Mouse (Mus musculus) ES-E14 (cell line): ENCODE data around the gene Cdc20. TPM values are rescaled to one million over a fixed set of nuclear protein-coding genes. Genes with fewer than 3 reads are reported as not detected.

Source experiments
- DNase-seq: peaks from one replicate; pipeline ENCODE4 v3.0.0-alpha.2; 2013; ENCODE audit warnings: low read depth, low spot score
- H3K27ac ChIP-seq: 2 replicates; pipeline ENCODE4 v1.5.1; 2012; ENCODE audit warnings: low read depth, mild to moderate bottlenecking, low read length, moderate library complexity, mixed read lengths; ENCODE audit not compliant: poor library complexity, insufficient read depth, severe bottlenecking
- H3K36me3 ChIP-seq: 2 replicates; pipeline ENCODE4 v1.6.1; 2012; ENCODE audit warnings: mild to moderate bottlenecking, low read length, moderate library complexity, mixed read lengths; ENCODE audit not compliant: control insufficient read depth, poor library complexity, insufficient read depth, severe bottlenecking
- H3K4me1 ChIP-seq, 2 experiments: fragments of 150-350 bp in 1 of 2; sonication (generic) in 1 of 2; 2 replicates each; pipeline ENCODE4 v1.6.1; 2012; ENCODE audit warnings: low read length in 2 of 2, mild to moderate bottlenecking in 1 of 2, mixed read lengths in 1 of 2; ENCODE audit not compliant: control insufficient read depth in 2 of 2, insufficient read depth in 2 of 2, poor library complexity in 1 of 2
- H3K4me3 ChIP-seq, 2 experiments: fragments of 150-350 bp in 1 of 2; sonication (generic) in 1 of 2; 2 replicates each; pipeline ENCODE4 v1.5.1; 2012; ENCODE audit warnings: low read length in 2 of 2, low read depth in 1 of 2, mild to moderate bottlenecking in 1 of 2, mixed read lengths in 1 of 2; ENCODE audit not compliant: insufficient read depth in 1 of 2, poor library complexity in 1 of 2, severe bottlenecking in 1 of 2
- H3K9ac ChIP-seq: 2 replicates; pipeline ENCODE4 v1.6.1; 2012; ENCODE audit warnings: low read depth, mild to moderate bottlenecking, low read length, mixed read lengths; ENCODE audit not compliant: poor library complexity, insufficient read depth, severe bottlenecking
- H3K9me3 ChIP-seq: fragments of 150-350 bp; sonication (generic); 2 replicates; pipeline ENCODE4 v1.6.1; 2012; ENCODE audit warnings: low read depth, mild to moderate bottlenecking, low read length; ENCODE audit not compliant: control insufficient read depth, insufficient read depth
- CHD2 ChIP-seq: IDR thresholded peaks from 2 replicates; pipeline ENCODE4 v1.6.1; 2014; ENCODE audit warnings: mild to moderate bottlenecking, low read depth, low read length, inconsistent platforms
- HCFC1 ChIP-seq: IDR thresholded peaks from 2 replicates; pipeline ENCODE4 v1.6.1; 2012; ENCODE audit warnings: low read length, inconsistent platforms, borderline replicate concordance; ENCODE audit not compliant: insufficient read depth
- MAFK ChIP-seq: IDR thresholded peaks from 2 replicates; pipeline ENCODE4 v1.6.1; 2014; ENCODE audit warnings: mild to moderate bottlenecking, low read depth, low read length, inconsistent platforms; ENCODE audit not compliant: insufficient read depth
- ZC3H11A ChIP-seq: IDR thresholded peaks from 2 replicates; pipeline ENCODE4 v1.6.1; 2012; ENCODE audit warnings: low read depth, mild to moderate bottlenecking, inconsistent platforms, low read length, borderline replicate concordance
- ZNF384 ChIP-seq: IDR thresholded peaks from 2 replicates; pipeline ENCODE4 v1.6.1; 2012; ENCODE audit warnings: low read depth, low read length, inconsistent platforms
- in situ Hi-C, 2 experiments: fragments of 600-800 bp; cut with MboI; formaldehyde crosslinking; loops; one replicate each; pipeline ENCODE4 v1.15.1; 2025; ENCODE audit warnings: low sequenced_read_pairs in 2 of 2, inconsistent platforms in 1 of 2; ENCODE audit not compliant: unreplicated experiment in 2 of 2
- total RNA-seq: library from RNA; depleted of rRNA; stranded (reverse); fragments of 300-350 nt; gene quantifications from 2 replicates; pipeline ENCODE4 v1.2.3, GENCODE M21; 2012

Cdc20 gene
- total RNA-seq, 1 experiment = 296 TPM

DNA sequence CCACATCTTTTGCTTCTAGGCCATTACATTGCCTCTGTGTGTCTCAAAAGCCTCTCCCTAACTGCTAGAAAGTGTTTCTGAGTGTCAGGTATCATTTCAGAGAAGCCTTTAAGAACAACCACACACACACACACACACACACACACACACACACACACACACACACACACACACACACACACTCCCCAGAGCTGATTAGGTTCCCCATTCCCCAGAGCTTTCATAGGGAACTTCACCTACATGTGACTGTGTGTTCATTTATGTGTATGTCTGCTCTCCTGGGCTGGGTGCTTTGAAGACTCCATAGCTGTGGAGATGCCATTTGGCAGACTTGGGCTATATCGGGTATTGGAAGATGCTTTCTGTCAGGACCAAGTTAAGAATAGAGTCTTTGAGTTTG, 11.8 kb downstream of the Cdc20 start:
- in situ Hi-C loops = no loop called here
- Histone ChIP-seq H3K36me3 (peaks cover 6% of the 10 kb centered on the region; the same call in 1 of the 2 replicates), H3K4me1 (peaks cover 0 to 19% of the 10 kb centered on the region in 2 experiments; a peak in 2 of 4 replicates), H3K9me3 (no peaks in the 10 kb centered on the region), H3K9ac (no peak overlapping the region), H3K4me3 (no peak overlapping the region), H3K27ac (no peak overlapping the region)
- TF ChIP-seq CHD2 (no peak), MAFK (no peak), HCFC1 (no peak), ZC3H11A (no peak), ZNF384 (no peak)
- DNase-seq = no peak

DNA sequence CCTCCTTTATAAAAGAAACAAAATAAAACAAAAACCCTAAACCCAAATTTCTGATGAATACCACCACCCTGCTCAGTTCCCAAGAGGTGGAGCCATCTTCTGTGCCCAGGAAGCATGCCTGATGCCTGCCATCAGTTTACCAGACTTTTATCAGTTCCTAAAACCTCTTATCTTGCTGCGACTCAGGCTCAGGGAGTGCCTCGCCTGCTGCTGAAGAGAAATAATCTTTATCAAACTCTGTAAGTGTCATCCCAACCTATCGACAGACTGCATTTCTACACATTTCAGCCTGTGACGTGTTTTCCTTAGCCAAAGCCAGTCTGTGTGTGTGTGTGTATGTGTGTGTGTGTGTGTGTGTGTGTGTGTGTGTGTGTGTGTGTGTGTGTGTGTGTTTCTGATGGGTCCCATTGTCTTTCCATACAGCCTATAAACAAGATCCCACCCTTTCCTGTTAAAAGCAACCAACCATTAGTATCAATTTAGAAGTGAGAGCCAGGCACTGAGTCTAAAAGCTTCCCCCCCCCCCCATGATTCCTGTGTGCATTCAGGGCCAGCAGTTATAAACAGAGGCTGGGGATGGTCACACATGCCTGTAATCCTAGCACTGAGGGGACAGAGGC, 12.5 kb downstream of the Cdc20 start:
- in situ Hi-C loops = no loop called here
- H3K27ac ChIP-seq = no peak overlapping the region
- H3K9me3 ChIP-seq = no peaks in the 10 kb centered on the region
- DNase-seq = no peak
- peaks cover 0 to 13% of the 10 kb centered on the region in 2 experiments; a peak in 2 of 4 replicates for H3K4me1 ChIP-seq
- no peak overlapping the region for H3K9ac ChIP-seq
- TF ChIP-seq ZNF384 = no peak
- TF ChIP-seq ZC3H11A = no peak
- no peak for TF ChIP-seq HCFC1
- no peak for TF ChIP-seq CHD2
- TF ChIP-seq MAFK = no peak
- H3K36me3 ChIP-seq = peaks cover 2% of the 10 kb centered on the region
- H3K4me3 ChIP-seq = no peak overlapping the region

DNA sequence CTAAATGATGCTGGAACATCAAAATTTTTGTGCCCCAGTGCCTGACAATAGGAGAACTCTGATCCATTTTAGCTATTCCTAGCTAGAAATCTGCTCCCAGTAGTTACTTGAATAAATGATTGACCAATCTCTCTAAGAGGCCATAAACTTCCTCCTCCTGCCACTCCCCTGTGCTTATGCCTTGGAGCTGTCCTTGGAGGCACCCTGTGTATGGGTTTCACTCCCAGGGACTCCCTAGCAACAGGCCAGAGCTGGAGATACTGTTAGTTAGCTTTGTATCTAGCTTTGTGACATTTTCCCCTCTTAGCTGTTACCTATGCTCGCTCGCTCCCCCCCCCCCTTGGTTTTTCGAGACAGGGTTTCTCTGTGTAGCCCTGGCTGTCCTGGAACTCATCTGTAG, 15.8 kb downstream of the Cdc20 start:
- in situ Hi-C loops = no loop called here
- Histone ChIP-seq H3K36me3 (peaks cover 5% of the 10 kb centered on the region), H3K9me3 (no peaks in the 10 kb centered on the region), H3K4me1 (no peaks in the 10 kb centered on the region), H3K9ac (no peak overlapping the region), H3K27ac (no peak overlapping the region), H3K4me3 (no peak overlapping the region)
- TF ChIP-seq MAFK (no peak), ZC3H11A (no peak), CHD2 (no peak), ZNF384 (no peak), HCFC1 (no peak)
- no peak for DNase-seq

DNA sequence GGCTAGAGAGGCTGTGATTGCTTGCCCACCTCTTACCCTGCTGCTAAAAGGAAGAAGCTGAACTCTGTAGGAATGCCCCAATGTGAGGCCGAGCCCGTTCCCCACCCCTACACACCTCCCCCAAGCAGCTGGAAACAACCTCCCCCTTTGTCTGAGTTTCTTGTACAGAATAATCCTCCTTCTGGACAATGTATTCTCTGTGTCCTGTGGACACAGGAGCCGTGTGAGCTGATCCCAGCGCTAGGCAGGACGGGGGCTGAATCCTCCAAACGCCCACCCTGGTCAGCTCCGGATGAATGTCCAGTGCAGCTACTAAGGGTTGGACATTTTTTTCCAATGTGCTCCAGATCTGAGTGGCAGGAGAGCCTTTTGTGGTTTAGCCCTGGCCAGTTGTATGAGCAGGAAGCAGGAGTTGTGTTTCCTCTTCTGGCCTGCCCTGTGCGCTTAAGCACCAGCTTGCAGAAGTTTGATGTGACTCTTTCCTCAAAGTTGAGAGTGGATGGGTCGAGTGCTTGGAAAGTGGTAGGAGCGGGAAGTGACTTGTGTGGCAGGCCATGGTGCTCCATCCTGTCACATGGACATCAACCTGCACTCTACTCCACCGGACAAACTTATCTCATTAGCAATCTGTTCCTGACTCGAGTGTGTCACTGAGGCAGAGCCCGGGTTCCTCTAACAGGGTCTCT, 19.9 kb downstream of the Cdc20 start:
- H3K27ac ChIP-seq = no peak overlapping the region
- H3K4me1 ChIP-seq = no peaks in the 10 kb centered on the region
- H3K9me3 ChIP-seq = no peaks in the 10 kb centered on the region
- TF ChIP-seq HCFC1 = no peak
- no peak for TF ChIP-seq CHD2
- no peak for TF ChIP-seq MAFK
- TF ChIP-seq ZC3H11A = no peak
- no peak for TF ChIP-seq ZNF384
- no peak overlapping the region for H3K4me3 ChIP-seq
- no peak for DNase-seq
- no peak overlapping the region for H3K9ac ChIP-seq
- in situ Hi-C loops = no loop called here
- H3K36me3 ChIP-seq = peaks cover 33% of the 10 kb centered on the region

DNA sequence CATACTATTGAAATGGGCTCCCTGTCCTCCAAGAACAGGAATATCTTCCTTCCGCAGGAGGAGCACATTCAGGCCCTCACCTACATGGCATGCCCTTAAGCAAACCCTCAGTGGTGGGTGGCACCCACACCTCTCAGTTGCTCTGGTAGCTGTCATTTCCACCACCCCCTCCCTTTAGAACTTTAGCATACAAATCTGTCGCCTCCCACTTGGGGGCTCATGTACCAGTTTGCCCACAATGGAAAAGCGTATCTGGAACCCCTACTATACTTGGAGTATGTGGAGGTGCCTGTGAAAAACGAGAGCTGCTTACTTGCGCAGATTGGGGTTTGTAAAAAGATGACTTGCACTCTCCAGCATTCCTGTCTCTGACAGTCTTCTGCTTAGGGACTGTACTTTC, 20.8 kb downstream of the Cdc20 start:
- H3K9ac ChIP-seq = no peak overlapping the region
- peaks cover 38% of the 10 kb centered on the region for H3K36me3 ChIP-seq
- TF ChIP-seq CHD2 = no peak
- no peak for TF ChIP-seq MAFK
- no peak for TF ChIP-seq HCFC1
- TF ChIP-seq ZNF384 = no peak
- TF ChIP-seq ZC3H11A = no peak
- no peak overlapping the region for H3K27ac ChIP-seq
- H3K4me1 ChIP-seq = no peaks in the 10 kb centered on the region
- no peak overlapping the region for H3K4me3 ChIP-seq
- in situ Hi-C loops = no loop called here
- no peak for DNase-seq
- no peaks in the 10 kb centered on the region for H3K9me3 ChIP-seq
